Mouse (Mus musculus): ENCODE data around the gene Tmem52. TPM values are rescaled to one million over a fixed set of nuclear protein-coding genes. Genes with fewer than 3 reads are reported as not detected.

The Tmem52 gene
- total RNA-seq, 2 experiments from 2014 or later = 1.2 to 2.9 TPM

- intact Hi-C loops (cut with DNase I) = no loop called here
- DNase-seq (ENCODE audit: low spot score in 2 of 2) = no peak
Measured at GRCm38 (mm10) chr4:155494891-155495290, 26.0 kb downstream of the Tmem52 start.

GRCm38 (mm10) chr4:155497963-155498362, 29.0 kb downstream of the Tmem52 start:
- intact Hi-C loops (cut with DNase I) = no loop called here
- no peak for DNase-seq (ENCODE audit: low spot score in 2 of 2)

- no peak for DNase-seq (ENCODE audit: low spot score in 2 of 2)
- intact Hi-C loops (cut with DNase I) = no loop called here
Measured at GRCm38 (mm10) chr4:155501126-155501525, 32.2 kb downstream of the Tmem52 start.

GRCm38 (mm10) chr4:155505067-155505466, 36.2 kb downstream of the Tmem52 start:
- intact Hi-C loops (cut with DNase I) = no loop called here
- DNase-seq (ENCODE audit: low spot score in 2 of 2) = no peak

- no peak for DNase-seq (ENCODE audit: low spot score in 2 of 2)
- intact Hi-C loops (cut with DNase I) = no loop called here
Measured at GRCm38 (mm10) chr4:155505671-155506295, 36.9 kb downstream of the Tmem52 start.

- intact Hi-C loops (cut with DNase I) = no loop called here
- no peak for DNase-seq (ENCODE audit: low spot score in 2 of 2)
Measured at GRCm38 (mm10) chr4:155508614-155509013, 39.7 kb downstream of the Tmem52 start.

GRCm38 (mm10) chr4:155510981-155511380, 42.1 kb downstream of the Tmem52 start:
- intact Hi-C loops (cut with DNase I) = no loop called here

GRCm38 (mm10) chr4:155514810-155515209, 45.9 kb downstream of the Tmem52 start:
- DNase-seq (ENCODE audit: low spot score in 2 of 2) = no peak

More at GRCm38 (mm10) chr4:155510981-155511380, 42.1 kb downstream of the Tmem52 start:
- DNase-seq (ENCODE audit: low spot score in 2 of 2) = no peak

GRCm38 (mm10) chr4:155517948-155518517, 49.1 kb downstream of the Tmem52 start:
- no peak for DNase-seq (ENCODE audit: low spot score in 2 of 2)
- intact Hi-C loops (cut with DNase I) = no loop called here

More at GRCm38 (mm10) chr4:155514810-155515209, 45.9 kb downstream of the Tmem52 start:
- intact Hi-C loops (cut with DNase I) = no loop called here

Other genes with a start within 250 kb of the Tmem52 start
- 100 to 1,000 TPM; 110 to 111 TPM for gene Ski, start 246.5 kb upstream of the Tmem52 start, total RNA-seq (2021)
- 10 to 100 TPM; 22.6 to 27.0 TPM for gene Faap20, start 219.3 kb upstream of the Tmem52 start, total RNA-seq (2021)
- gene Prkcz, start 107.8 kb upstream of the Tmem52 start, total RNA-seq (2021) = 100 to 1,000 TPM; 204 to 214 TPM
- 10 to 100 TPM; 58.3 to 66.1 TPM for gene Gabrd, start 71.0 kb upstream of the Tmem52 start, total RNA-seq (2021)
- 10 to 100 TPM; 11.2 to 11.7 TPM for gene Cfap74, start 59.9 kb upstream of the Tmem52 start, total RNA-seq (2021)
- gene Gnb1, start 22.2 kb downstream of the Tmem52 start, total RNA-seq (2021) = 1,000 to 10,000 TPM in 1 of 2 experiments, 100 to 1,000 TPM in 1; 991 to 1,025 TPM
- 10 to 100 TPM; 62.2 to 62.5 TPM for gene Nadk, start 93.3 kb downstream of the Tmem52 start, total RNA-seq (2021)
- gene Slc35e2, start 132.3 kb downstream of the Tmem52 start, total RNA-seq (2021) = 10 to 100 TPM; 48.8 to 53.1 TPM
- gene Cdk11b, start 155.7 kb downstream of the Tmem52 start, total RNA-seq (2021) = 10 to 100 TPM; 45.4 to 47.0 TPM
- not detected for gene Gm10563, start 176.3 kb downstream of the Tmem52 start, total RNA-seq (2021)
- 1 to 10 TPM; 1.2 to 2.4 TPM for gene Mmp23, start 184.3 kb downstream of the Tmem52 start, total RNA-seq (2021)
- gene Mib2, start 200.1 kb downstream of the Tmem52 start, total RNA-seq (2021) = 100 to 1,000 TPM; 105 TPM
- 10 to 100 TPM; 22.8 to 26.0 TPM for gene Fndc10, start 225.2 kb downstream of the Tmem52 start, total RNA-seq (2021)
- gene Ssu72, start 235.7 kb downstream of the Tmem52 start, total RNA-seq (2021) = 10 to 100 TPM; 84.2 to 86.8 TPM